Mouse (Mus musculus): ENCODE results near the gene Wt1.

DNA sequence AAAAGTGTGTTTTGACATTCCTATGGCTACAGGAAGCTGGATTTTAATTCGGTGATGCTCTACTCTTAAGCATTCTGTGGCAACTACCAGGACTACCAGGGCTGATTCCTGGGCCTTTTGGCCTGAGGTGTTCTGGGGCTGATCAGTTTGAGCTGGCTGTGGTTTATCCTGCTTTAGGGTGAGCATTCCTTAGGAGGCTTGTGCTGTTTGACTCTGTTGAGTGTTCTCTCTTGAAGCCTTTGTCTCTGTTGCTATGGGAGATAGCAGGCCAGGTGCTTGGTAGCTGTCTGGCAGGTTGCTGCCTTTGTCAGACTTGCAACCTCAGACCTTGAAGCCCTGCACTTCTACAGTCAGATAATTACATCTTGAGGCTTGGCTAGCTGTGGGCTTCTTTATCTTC lies 26.7 kb downstream of the Wt1 start:
- no peak for TF ChIP-seq POLR2A (IDR thresholded peaks at IDR 0.05; ENCODE audit: insufficient read depth, low read depth, low read length)
- no peak for TF ChIP-seq CTCF (IDR thresholded peaks at IDR 0.05)
- TF ChIP-seq EP300 (IDR thresholded peaks at IDR 0.05; ENCODE audit: insufficient read depth, low read depth, low read length), result no peak
